Mouse (Mus musculus): ENCODE results near the gene Traf3ip1. TPM values are rescaled to one million over a fixed set of nuclear protein-coding genes. Genes with fewer than 3 reads are reported as not detected.
"Not testable (repeated sequence)": the region's sequence is repeated elsewhere in the genome, so short reads cannot be mapped to it uniquely, and the experiment has no call there.

Gene Traf3ip1
- polyA plus RNA-seq, 1 experiment from 2014 or later: 13.9 TPM

GRCm38 (mm10) chr1:91457116-91457515 lies 37.3 kb upstream of the Traf3ip1 start:
- Histone ChIP-seq H3K4me3 (no peak overlapping the region), H3K4me1 (peaks cover 61% of the 10 kb centered on the region), H3K27ac (no peak overlapping the region)

GRCm38 (mm10) chr1:91457698-91458097 lies 36.7 kb upstream of the Traf3ip1 start:
- no peak for DNase-seq (ENCODE audit: extremely low spot score, low spot score)
- WGBS: 78% methylated on average over 5 of the region's 5 CpGs
- no peak overlapping the region for H3K27ac ChIP-seq
- H3K4me1 ChIP-seq: peaks cover 61% of the 10 kb centered on the region
- no peaks in the 10 kb centered on the region for H3K36me3 ChIP-seq (replicated peaks)
- no peaks in the 10 kb centered on the region for H3K9me3 ChIP-seq
- peaks cover 29% of the 10 kb centered on the region for H3K27me3 ChIP-seq (ENCODE audit: poor library complexity, severe bottlenecking)
- no peak overlapping the region for H3K4me3 ChIP-seq

More at GRCm38 (mm10) chr1:91457116-91457515, 37.3 kb upstream of the Traf3ip1 start:
- Histone ChIP-seq H3K9me3 (no peaks in the 10 kb centered on the region), H3K36me3 (replicated peaks) (no peaks in the 10 kb centered on the region), H3K27me3 (ENCODE audit: poor library complexity, severe bottlenecking) (peaks cover 29% of the 10 kb centered on the region)
- 95% methylated on average over 4 of the region's 4 CpGs for WGBS
- DNase-seq (ENCODE audit: extremely low spot score, low spot score): no peak

DNA sequence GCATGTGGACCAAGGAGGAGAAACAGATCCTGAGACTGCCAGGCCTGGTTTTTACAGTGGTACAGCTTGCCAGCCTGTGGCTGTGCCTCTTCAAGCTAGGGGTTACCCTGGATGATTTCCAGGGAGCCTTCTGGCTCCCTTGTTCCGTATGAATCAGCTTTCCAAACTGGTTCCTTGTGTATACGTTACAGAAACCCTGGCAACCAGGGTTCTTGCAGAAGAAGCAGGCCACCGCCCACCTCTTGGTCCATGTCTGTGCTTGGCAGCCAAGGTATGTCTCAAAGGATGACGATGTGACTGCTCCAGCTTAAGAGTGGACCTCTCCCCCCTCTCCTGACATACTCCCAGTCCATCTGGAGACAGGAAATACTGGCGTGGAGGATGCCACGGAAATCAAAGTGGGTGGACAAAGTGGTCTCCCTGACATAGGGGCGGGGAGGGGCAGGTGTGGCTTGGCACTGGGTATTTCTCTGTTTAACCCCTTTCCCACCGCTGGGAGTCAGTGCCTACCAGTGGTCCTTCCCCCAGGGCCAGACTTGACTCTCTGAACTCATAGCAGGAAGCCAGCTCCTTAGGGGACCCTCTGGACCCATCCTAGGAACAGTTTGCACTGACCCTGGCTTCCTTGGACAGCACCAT lies 36.1 kb upstream of the Traf3ip1 start:
- peak; percentile 21 for DNase-seq (ENCODE audit: extremely low spot score, low spot score)
- WGBS: 34% methylated on average over 8 of the region's 8 CpGs
- peaks cover 61% of the 10 kb centered on the region for H3K4me1 ChIP-seq

DNA sequence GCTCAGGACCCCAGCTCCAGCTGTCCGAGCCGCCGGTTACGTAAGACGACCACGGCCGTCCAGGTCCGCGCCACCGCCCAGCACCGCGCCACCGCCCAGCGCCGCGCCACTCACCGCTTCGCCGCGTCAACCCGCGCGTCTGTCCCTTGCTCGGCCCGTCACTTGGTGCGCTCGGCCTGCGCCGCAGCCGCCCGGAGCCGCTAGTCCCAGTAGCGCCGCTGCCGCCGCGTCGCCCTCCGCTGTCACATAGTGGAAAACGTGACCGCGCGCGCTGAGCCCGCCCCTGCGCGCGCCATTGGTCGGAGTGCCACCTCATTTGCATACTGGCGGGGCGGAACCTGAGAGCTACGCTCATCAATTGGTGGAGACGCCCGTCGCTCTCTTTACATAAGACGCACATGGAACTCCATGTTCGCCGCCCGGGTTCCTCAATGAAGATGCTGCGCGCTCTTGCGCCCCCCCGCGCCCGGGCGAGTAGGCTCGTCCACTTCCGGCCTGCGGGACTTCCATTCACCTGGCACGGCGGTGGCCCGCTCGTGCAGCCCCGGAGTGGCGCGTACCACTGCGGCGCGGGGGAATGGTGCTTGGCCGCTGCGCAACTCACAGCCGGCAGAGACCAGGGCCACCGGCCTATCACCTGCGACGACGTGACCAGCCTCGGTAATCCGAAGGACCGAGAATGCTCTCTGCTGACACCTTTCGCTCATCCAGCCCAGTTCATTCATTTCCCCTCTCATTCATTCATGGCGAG lies 35.2 kb upstream of the Traf3ip1 start, which contains the start of gene Per2:
Gene Per2, minus strand, starts transcription at position 266 of the 751 bp plus-strand sequence.
- under 1% methylated on average over 91 of the region's 91 CpGs for WGBS

More for the DNA sequence above, 36.1 kb upstream of the Traf3ip1 start:
- Histone ChIP-seq H3K27ac (peak overlapping the region; percentile 77; the same call in 1 of the 2 replicates), H3K4me3 (peak overlapping the region; percentile 63), H3K36me3 (replicated peaks) (no peaks in the 10 kb centered on the region), H3K9me3 (no peaks in the 10 kb centered on the region), H3K27me3 (ENCODE audit: poor library complexity, severe bottlenecking) (peaks cover 29% of the 10 kb centered on the region)

GRCm38 (mm10) chr1:91460069-91460468 lies 34.4 kb upstream of the Traf3ip1 start:
- Histone ChIP-seq H3K9me3 (no peaks in the 10 kb centered on the region), H3K36me3 (replicated peaks) (no peaks in the 10 kb centered on the region), H3K4me1 (peaks cover 60% of the 10 kb centered on the region), H3K4me3 (peak overlapping the region; percentile 63), H3K27ac (peak overlapping the region; percentile 80), H3K27me3 (ENCODE audit: poor library complexity, severe bottlenecking) (peaks cover 29% of the 10 kb centered on the region)
- WGBS: 48% methylated on average over 7 of the region's 7 CpGs
- DNase-seq (ENCODE audit: extremely low spot score, low spot score): no peak

More for the DNA sequence above, 35.2 kb upstream of the Traf3ip1 start, which contains the start of gene Per2:
- Histone ChIP-seq H3K36me3 (replicated peaks) (no peaks in the 10 kb centered on the region), H3K4me3 (peak within 1 kb of the TSS; percentile 63), H3K27me3 (ENCODE audit: poor library complexity, severe bottlenecking) (peaks cover 29% of the 10 kb centered on the region), H3K27ac (peak within 1 kb of the TSS; percentile 80), H3K9me3 (no peaks in the 10 kb centered on the region), H3K4me1 (peaks cover 57% of the 10 kb centered on the region)
- DNase-seq (ENCODE audit: extremely low spot score, low spot score): peak; percentile 99

- no peaks in the 10 kb centered on the region for H3K9me3 ChIP-seq
- H3K27ac ChIP-seq: no peak overlapping the region
- 0 out of 2 replicates have a peak overlapping the region, but pooled peaks have one; percentile 63 for H3K4me3 ChIP-seq
- no peak for DNase-seq (ENCODE audit: extremely low spot score, low spot score)
- WGBS: 40% methylated on average over 4 of the region's 4 CpGs
- peaks cover 59% of the 10 kb centered on the region for H3K4me1 ChIP-seq
- H3K27me3 ChIP-seq (ENCODE audit: poor library complexity, severe bottlenecking): peaks cover 29% of the 10 kb centered on the region
- no peaks in the 10 kb centered on the region for H3K36me3 ChIP-seq (replicated peaks)
These were observed 33.9 kb upstream of the Traf3ip1 start for GRCm38 (mm10) chr1:91460564-91460963.

GRCm38 (mm10) chr1:91463336-91463995 lies 31.0 kb upstream of the Traf3ip1 start:
- Histone ChIP-seq H3K36me3 (replicated peaks) (no peaks in the 10 kb centered on the region), H3K4me3 (no peak overlapping the region), H3K9me3 (no peaks in the 10 kb centered on the region), H3K27ac (no peak overlapping the region), H3K4me1 (peaks cover 32% of the 10 kb centered on the region), H3K27me3 (ENCODE audit: poor library complexity, severe bottlenecking) (peaks cover 11% of the 10 kb centered on the region)
- 88% methylated on average over 13 of the region's 13 CpGs for WGBS
- DNase-seq (ENCODE audit: extremely low spot score, low spot score): no peak

GRCm38 (mm10) chr1:91464436-91464835 lies 30.0 kb upstream of the Traf3ip1 start:
- 51% methylated on average over 5 of the region's 5 CpGs for WGBS
- Histone ChIP-seq H3K36me3 (replicated peaks) (no peaks in the 10 kb centered on the region), H3K4me3 (no peak overlapping the region), H3K27ac (no peak overlapping the region), H3K27me3 (ENCODE audit: poor library complexity, severe bottlenecking) (peaks cover 8% of the 10 kb centered on the region), H3K4me1 (peaks cover 26% of the 10 kb centered on the region), H3K9me3 (no peaks in the 10 kb centered on the region)
- no peak for DNase-seq (ENCODE audit: extremely low spot score, low spot score)

GRCm38 (mm10) chr1:91465244-91465643 lies 29.2 kb upstream of the Traf3ip1 start:
- no peak overlapping the region for H3K4me3 ChIP-seq
- no peaks in the 10 kb centered on the region for H3K9me3 ChIP-seq
- no peak overlapping the region for H3K27ac ChIP-seq
- H3K4me1 ChIP-seq: peaks cover 17% of the 10 kb centered on the region
- H3K36me3 ChIP-seq (replicated peaks): no peaks in the 10 kb centered on the region
- H3K27me3 ChIP-seq (ENCODE audit: poor library complexity, severe bottlenecking): peaks cover 6% of the 10 kb centered on the region
- no peak for DNase-seq (ENCODE audit: extremely low spot score, low spot score)
- WGBS: 14% methylated on average over 1 of the region's 1 CpGs

GRCm38 (mm10) chr1:91466186-91466585 lies 28.3 kb upstream of the Traf3ip1 start:
- 93% methylated on average over 6 of the region's 6 CpGs for WGBS
- Histone ChIP-seq H3K36me3 (replicated peaks) (no peaks in the 10 kb centered on the region), H3K27ac (no peak overlapping the region), H3K4me3 (no peak overlapping the region), H3K4me1 (peaks cover 13% of the 10 kb centered on the region), H3K27me3 (ENCODE audit: poor library complexity, severe bottlenecking) (no peaks in the 10 kb centered on the region), H3K9me3 (no peaks in the 10 kb centered on the region; the same call in 1 of the 2 replicates)
- no peak for DNase-seq (ENCODE audit: extremely low spot score, low spot score)

- no peaks in the 10 kb centered on the region for H3K36me3 ChIP-seq (replicated peaks)
- no peak for DNase-seq (ENCODE audit: extremely low spot score, low spot score)
- peaks cover 5% of the 10 kb centered on the region for H3K4me1 ChIP-seq
- no peaks in the 10 kb centered on the region; the same call in 1 of the 2 replicates for H3K9me3 ChIP-seq
- H3K27ac ChIP-seq: no peak overlapping the region
- WGBS: 80% methylated on average over 4 of the region's 4 CpGs
- H3K27me3 ChIP-seq (ENCODE audit: poor library complexity, severe bottlenecking): no peaks in the 10 kb centered on the region
- no peak overlapping the region for H3K4me3 ChIP-seq
These were observed 24.5 kb upstream of the Traf3ip1 start for GRCm38 (mm10) chr1:91469888-91470419.

- not testable (repeated sequence) for H3K4me1 ChIP-seq; DNase-seq (ENCODE audit: extremely low spot score, low spot score); H3K27me3 ChIP-seq (ENCODE audit: poor library complexity, severe bottlenecking); H3K4me3 ChIP-seq; H3K27ac ChIP-seq; H3K9me3 ChIP-seq; H3K36me3 ChIP-seq (replicated peaks)
- 96% methylated on average over 13 of the region's 13 CpGs for WGBS
These were observed 16.3 kb upstream of the Traf3ip1 start for GRCm38 (mm10) chr1:91478145-91478544.
